Mouse (Mus musculus): ENCODE data around the gene Chd6. TPM values are rescaled to one million over a fixed set of nuclear protein-coding genes. Genes with fewer than 3 reads are reported as not detected.

Gene Chd6
- total and polyA plus RNA-seq, 3 experiments, result 10.8 to 19.7 (median 14.0) TPM

DNA sequence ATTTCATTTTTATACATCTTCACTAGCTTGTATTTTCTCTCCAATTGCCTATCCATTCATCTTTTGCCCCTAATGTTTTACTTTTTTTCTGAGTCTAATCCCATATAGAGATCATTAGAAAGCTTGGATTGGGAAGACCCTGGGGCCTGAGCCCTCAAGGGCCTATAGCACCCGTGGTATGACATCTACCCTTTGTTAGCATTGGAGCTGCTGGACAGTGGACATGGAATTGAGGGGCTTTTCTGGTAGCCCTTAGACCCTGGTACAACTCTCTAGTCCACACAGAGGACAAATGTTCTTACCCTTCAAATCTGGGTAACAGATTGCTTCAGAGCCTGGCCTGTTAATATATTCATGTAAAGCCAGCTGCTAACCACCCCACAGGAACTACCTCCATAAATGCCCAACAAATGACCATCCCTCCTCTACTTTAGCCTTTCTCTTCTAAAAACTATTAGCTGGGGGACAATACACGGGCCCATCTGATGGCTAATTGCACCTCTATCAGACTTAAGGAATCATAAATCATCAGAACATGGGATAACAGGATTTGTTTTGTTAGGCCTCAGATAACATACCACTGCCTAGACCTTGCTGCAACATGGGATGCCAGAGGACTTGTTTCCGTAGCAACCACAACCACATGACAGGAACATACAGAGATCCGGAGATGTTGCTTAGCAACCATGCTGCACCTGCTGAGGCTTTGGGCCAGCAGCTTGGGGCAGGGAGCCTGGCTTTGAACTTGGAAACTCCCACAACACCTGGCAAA is 39.0 kb upstream of the Chd6 start:
- Histone ChIP-seq H3K9me3 (replicated peaks; ENCODE audit: low read length) (no peaks in the 10 kb centered on the region), H3K27me3 (replicated peaks) (peaks cover 5% of the 10 kb centered on the region), H3K4me3 (replicated peaks in 1 of 3; ENCODE audit: low read depth in 2 of 3, low read length in 2 of 3, poor library complexity in 1 of 3) (no peak overlapping the region), H3K27ac (ENCODE audit: insufficient read depth, low read depth) (no peak overlapping the region), H3K79me2 (replicated peaks; ENCODE audit: control insufficient read depth, extremely low read depth, insufficient read depth, poor library complexity, severe bottlenecking) (no peaks in the 10 kb centered on the region), H3K36me3 (replicated peaks in 1 of 2; ENCODE audit: control insufficient read depth in 1 of 2, insufficient read depth in 1 of 2, low read length in 1 of 2) (no peaks in the 10 kb centered on the region), H3K4me1 (ENCODE audit: control insufficient read depth in 1 of 2, insufficient read depth in 2 of 2) (no peaks in the 10 kb centered on the region), H3K4me2 (ENCODE audit: insufficient read depth, low read depth, poor library complexity, severe bottlenecking) (no peak overlapping the region), H3K9ac (ENCODE audit: insufficient read depth, low read depth) (no peak overlapping the region)
- no peak for TF ChIP-seq SMC3 (IDR thresholded peaks at IDR 0.05; ENCODE audit: low read depth, low read length)
- TF ChIP-seq MAFK (IDR thresholded peaks at IDR 0.05; ENCODE audit: insufficient replicate concordance, low read length), result no peak
- TF ChIP-seq MEF2A (IDR thresholded peaks at IDR 0.05; ENCODE audit: borderline replicate concordance, low read depth, low read length), result no peak
- no peak for TF ChIP-seq NELFE (IDR thresholded peaks at IDR 0.05; ENCODE audit: low read depth, low read length)
- no peak for TF ChIP-seq PAX5 (IDR thresholded peaks at IDR 0.05; ENCODE audit: low read length)
- TF ChIP-seq GABPA (IDR thresholded peaks at IDR 0.05; ENCODE audit: insufficient replicate concordance, low read depth, low read length), result no peak
- no peak for TF ChIP-seq MAX (IDR thresholded peaks at IDR 0.05; ENCODE audit: low read length)
- no peak for TF ChIP-seq RCOR1 (conservative IDR thresholded peaks at IDR 0.05; ENCODE audit: low read depth, low read length)
- no peak for DNase-seq (ENCODE audit: extremely low read depth)
- dilution Hi-C loops (cut with MboI; ENCODE audit: extremely low pct_ligation_motif_present, extremely low pct_unique_long_range_greater_than_20kb, low sequenced_read_pairs) (no loop called here), in situ Hi-C loops (cut with MboI; ENCODE audit: low pct_ligation_motif_present, low pct_unique_long_range_greater_than_20kb, low sequenced_read_pairs) (no loop called here)

DNA sequence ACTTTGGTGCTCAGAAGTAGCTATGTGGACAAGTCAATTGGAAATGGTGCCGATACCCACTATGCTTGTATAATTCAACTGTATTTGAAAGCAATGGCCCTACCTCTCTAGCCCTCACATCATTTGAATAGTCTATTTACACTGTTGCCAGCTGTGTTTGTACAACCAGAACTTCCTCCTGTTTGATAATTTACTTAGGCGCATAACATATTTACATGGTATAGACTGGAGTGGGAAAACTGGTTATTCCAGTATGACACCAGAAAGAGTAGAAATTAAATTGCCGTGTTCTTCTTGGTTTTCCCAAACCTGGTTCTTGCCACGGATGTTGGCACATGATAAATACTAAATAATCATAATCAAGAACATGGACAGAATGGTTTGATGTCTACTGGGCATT is 35.9 kb upstream of the Chd6 start:
- peaks cover 7% of the 10 kb centered on the region for H3K27me3 ChIP-seq (replicated peaks)
- in situ Hi-C loops (cut with MboI; ENCODE audit: low pct_ligation_motif_present, low pct_unique_long_range_greater_than_20kb, low sequenced_read_pairs), result no loop called here
- dilution Hi-C loops (cut with MboI; ENCODE audit: extremely low pct_ligation_motif_present, extremely low pct_unique_long_range_greater_than_20kb, low sequenced_read_pairs), result no loop called here

More for the DNA sequence above, 35.9 kb upstream of the Chd6 start:
- no peak overlapping the region for H3K27ac ChIP-seq (ENCODE audit: insufficient read depth, low read depth)
- no peak overlapping the region for H3K4me3 ChIP-seq (replicated peaks in 1 of 3; ENCODE audit: low read depth in 2 of 3, low read length in 2 of 3, poor library complexity in 1 of 3)
- H3K4me1 ChIP-seq (ENCODE audit: control insufficient read depth in 1 of 2, insufficient read depth in 2 of 2), result no peaks in the 10 kb centered on the region; a peak in 1 of 4 replicates
- no peaks in the 10 kb centered on the region for H3K36me3 ChIP-seq (replicated peaks in 1 of 2; ENCODE audit: control insufficient read depth in 1 of 2, insufficient read depth in 1 of 2, low read length in 1 of 2)
- no peak overlapping the region for H3K9ac ChIP-seq (ENCODE audit: insufficient read depth, low read depth)
- H3K4me2 ChIP-seq (ENCODE audit: insufficient read depth, low read depth, poor library complexity, severe bottlenecking), result no peak overlapping the region
- no peaks in the 10 kb centered on the region for H3K9me3 ChIP-seq (replicated peaks; ENCODE audit: low read length)
- no peak for DNase-seq (ENCODE audit: extremely low read depth)
- no peaks in the 10 kb centered on the region for H3K79me2 ChIP-seq (replicated peaks; ENCODE audit: control insufficient read depth, extremely low read depth, insufficient read depth, poor library complexity, severe bottlenecking)
- TF ChIP-seq ZMIZ1 (IDR thresholded peaks at IDR 0.05; ENCODE audit: low read depth, low read length) (no peak), ZNF384 (IDR thresholded peaks at IDR 0.05; ENCODE audit: low read depth, low read length) (no peak), TBP (conservative IDR thresholded peaks at IDR 0.05; ENCODE audit: low read depth, low read length) (no peak), CTCF (conservative IDR thresholded peaks at IDR 0.05 in 1 of 2, IDR thresholded peaks at IDR 0.05 in 1 of 2; ENCODE audit: low read depth in 2 of 2, low read length in 2 of 2) (no peak), ZC3H11A (IDR thresholded peaks at IDR 0.05; ENCODE audit: low read depth, low read length) (no peak), KAT2A (IDR thresholded peaks at IDR 0.05; ENCODE audit: insufficient replicate concordance, low read length) (no peak), TCF12 (IDR thresholded peaks at IDR 0.05; ENCODE audit: low read depth, low read length) (no peak), IRF4 (IDR thresholded peaks at IDR 0.05; ENCODE audit: low read depth, low read length) (no peak), UBTF (IDR thresholded peaks at IDR 0.05; ENCODE audit: low read depth, low read length) (no peak)
